Mouse (Mus musculus) small intestine, adult 2 months (tissue): Measurements from ENCODE around the gene Cacybp. TPM values are rescaled to one million over a fixed set of nuclear protein-coding genes. Genes with fewer than 3 reads are reported as not detected.

ENCODE experiments used
- H3K27ac ChIP-seq: fragments of 200-500 bp; 2 replicates; pipeline ENCODE4 v1.5.1; 2012; ENCODE audit warnings: low read depth, low read length, control low read depth, inconsistent platforms; ENCODE audit not compliant: insufficient read depth
- H3K27me3 ChIP-seq: fragments of 200-500 bp; 2 replicates; pipeline ENCODE4 v1.6.1; 2012; ENCODE audit warnings: mild to moderate bottlenecking, moderate library complexity, low read length, inconsistent platforms; ENCODE audit not compliant: control insufficient read depth, insufficient read depth
- H3K36me3 ChIP-seq: fragments of 200-500 bp; 2 replicates; pipeline ENCODE4 v1.6.1; 2012; ENCODE audit warnings: mild to moderate bottlenecking, low read length, control low read depth, inconsistent platforms; ENCODE audit not compliant: control insufficient read depth, insufficient read depth
- H3K4me1 ChIP-seq: fragments of 200-500 bp; 2 replicates; pipeline ENCODE4 v1.6.1; 2012; ENCODE audit warnings: low read length, inconsistent platforms, mixed read lengths; ENCODE audit not compliant: control insufficient read depth, insufficient read depth, insufficient read length
- H3K4me3 ChIP-seq: fragments of 200-500 bp; 2 replicates; pipeline ENCODE4 v1.5.1; 2012; ENCODE audit warnings: low read depth, mild to moderate bottlenecking, control low read depth, inconsistent platforms, low read length, moderate library complexity
- CTCF ChIP-seq: fragments of 200-500 bp; IDR thresholded peaks from 2 replicates; pipeline ENCODE4 v1.5.1; 2012; ENCODE audit warnings: low read depth, mild to moderate bottlenecking, control low read depth, inconsistent platforms, low read length, moderate library complexity, mixed read lengths; ENCODE audit not compliant: insufficient replicate concordance, insufficient read length; ENCODE audit errors: extremely low read depth
- POLR2A ChIP-seq: fragments of 200-500 bp; IDR thresholded peaks from 2 replicates; pipeline ENCODE4 v1.6.1; 2012; ENCODE audit warnings: low read depth, mild to moderate bottlenecking, control low read depth, inconsistent platforms, low read length, moderate library complexity
- WGBS: fragments of 180-500 bp; shearing (Covaris S2); methylation state at CpG from one replicate; pipeline ENCODE4 v1.1.7; 2018; 5-methylcytosine and 5-hydroxymethylcytosine counted together
- polyA plus RNA-seq: library from polyadenylated mRNA; depleted of rRNA; stranded (reverse); fragments of >200 nt; gene quantifications from 2 replicates; pipeline ENCODE4 v1.2.3, GENCODE M21; 2012

Cacybp gene
- polyA plus RNA-seq, 1 experiment: 1.4 TPM

DNA sequence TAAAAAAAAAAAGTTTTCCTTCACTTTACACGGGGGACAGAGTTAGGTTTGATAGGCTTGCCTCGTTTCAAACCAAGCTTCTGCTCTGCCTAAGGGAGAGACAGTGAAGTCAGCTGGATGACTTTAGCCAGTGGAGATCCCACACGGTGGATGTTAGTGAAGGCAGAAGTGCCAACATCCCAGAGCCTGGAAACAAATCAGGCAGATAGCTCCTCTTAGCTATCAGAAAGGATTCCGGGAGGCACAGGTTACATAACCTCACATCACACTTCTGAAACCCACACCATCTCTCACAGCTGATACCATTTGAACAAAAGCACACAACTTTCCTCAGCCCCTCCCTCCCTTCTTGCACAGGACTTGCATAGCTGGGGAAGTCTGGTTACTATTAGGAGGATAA, 38.1 kb upstream of the Cacybp start:
- H3K36me3 ChIP-seq: peaks cover 11% of the 10 kb centered on the region
- no peaks in the 10 kb centered on the region for H3K27me3 ChIP-seq
- H3K4me1 ChIP-seq: 0 out of 2 replicates have a peak, but pooled peaks cover 2% of the 10 kb centered on the region
- no peak overlapping the region for H3K4me3 ChIP-seq
- no peak overlapping the region for H3K27ac ChIP-seq
- 66% methylated on average over 4 of the region's 4 CpGs for WGBS
- no peak for TF ChIP-seq POLR2A
- no peak for TF ChIP-seq CTCF

DNA sequence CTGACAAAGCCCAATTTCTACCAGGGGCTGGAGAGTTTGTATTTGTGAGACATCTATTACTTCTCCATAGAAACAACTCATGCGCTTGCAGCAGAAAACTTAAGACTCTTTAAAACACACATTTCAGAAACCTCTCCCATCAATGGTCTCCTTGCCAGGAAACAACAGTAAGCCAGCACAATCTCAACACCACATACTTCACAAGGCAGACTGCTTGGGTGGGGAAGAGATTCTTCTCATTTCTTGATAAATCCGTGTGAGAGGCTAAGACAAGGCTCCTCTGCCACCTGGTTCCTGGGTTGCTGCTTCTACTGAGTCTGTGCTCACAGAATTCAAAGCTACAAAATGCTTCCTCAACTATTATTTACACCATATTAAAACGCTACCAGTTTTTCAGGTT, 37.1 kb upstream of the Cacybp start:
- Histone ChIP-seq H3K4me3 (no peak overlapping the region), H3K36me3 (peaks cover 8% of the 10 kb centered on the region), H3K4me1 (0 out of 2 replicates have a peak, but pooled peaks cover 2% of the 10 kb centered on the region), H3K27ac (no peak overlapping the region), H3K27me3 (no peaks in the 10 kb centered on the region)
- TF ChIP-seq CTCF (no peak), POLR2A (no peak)
- 76% methylated on average over 3 of the region's 3 CpGs for WGBS

GRCm38 (mm10) chr1:160247473-160247872, 34.8 kb upstream of the Cacybp start:
- Histone ChIP-seq H3K36me3 (peaks cover 1% of the 10 kb centered on the region), H3K4me3 (no peak overlapping the region), H3K27me3 (no peaks in the 10 kb centered on the region), H3K27ac (no peak overlapping the region), H3K4me1 (peaks cover 6% of the 10 kb centered on the region; the same call in 1 of the 2 replicates)
- TF ChIP-seq POLR2A: no peak
- TF ChIP-seq CTCF: no peak
- WGBS: 89% methylated on average over 9 of the region's 9 CpGs

DNA sequence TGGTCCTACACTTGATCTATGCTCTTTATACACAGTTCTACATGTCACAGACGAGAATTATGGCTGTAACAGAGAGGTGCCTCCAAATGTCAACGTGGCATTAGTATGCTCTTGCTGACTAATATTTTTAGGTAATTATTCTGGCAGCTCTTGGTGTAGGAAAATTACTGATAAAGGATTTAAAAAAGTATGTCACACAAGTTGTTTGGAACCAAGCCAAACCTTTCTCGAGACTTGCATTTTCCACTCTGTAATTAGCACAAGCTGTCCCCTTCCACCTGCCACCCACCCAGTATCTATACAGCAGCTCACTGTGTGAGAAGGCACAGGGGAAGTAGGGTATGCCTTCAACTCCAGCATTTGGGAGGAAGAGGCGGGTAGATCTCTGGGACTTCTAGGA, 34.2 kb upstream of the Cacybp start:
- peaks cover 1% of the 10 kb centered on the region for H3K36me3 ChIP-seq
- H3K27ac ChIP-seq: no peak overlapping the region
- no peak overlapping the region for H3K4me3 ChIP-seq
- TF ChIP-seq POLR2A (no peak), CTCF (no peak)
- H3K27me3 ChIP-seq: no peaks in the 10 kb centered on the region
- WGBS: 47% methylated on average over 4 of the region's 4 CpGs
- H3K4me1 ChIP-seq: peaks cover 6% of the 10 kb centered on the region; the same call in 1 of the 2 replicates

GRCm38 (mm10) chr1:160245954-160246353, 33.3 kb upstream of the Cacybp start:
- Histone ChIP-seq H3K4me3 (no peak overlapping the region), H3K36me3 (peaks cover 1% of the 10 kb centered on the region), H3K4me1 (peaks cover 6% of the 10 kb centered on the region; the same call in 1 of the 2 replicates), H3K27me3 (no peaks in the 10 kb centered on the region), H3K27ac (no peak overlapping the region; the same call in 1 of the 2 replicates)
- no peak for TF ChIP-seq CTCF
- no peak for TF ChIP-seq POLR2A
- 72% methylated on average over 2 of the region's 2 CpGs for WGBS

DNA sequence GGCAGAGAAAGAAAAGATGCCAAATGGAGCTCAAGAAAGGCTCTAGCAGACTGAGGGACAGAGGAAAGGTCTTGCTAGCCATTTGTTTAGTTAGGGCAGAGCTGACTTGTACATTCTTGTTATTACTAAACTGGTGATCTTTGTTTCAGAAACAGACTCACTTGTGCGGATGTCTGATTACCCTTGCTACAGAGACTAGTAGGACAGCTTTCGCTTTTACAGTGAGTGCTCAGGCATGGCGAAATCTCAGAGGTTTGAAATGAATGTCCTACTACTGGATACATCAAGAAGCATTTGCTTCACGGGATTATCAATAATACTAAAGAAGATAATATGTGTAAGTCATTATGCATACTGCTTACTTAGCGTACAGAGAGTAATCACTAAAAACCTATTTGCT, 32.0 kb upstream of the Cacybp start:
- peaks cover 6% of the 10 kb centered on the region; the same call in 1 of the 2 replicates for H3K4me1 ChIP-seq
- H3K36me3 ChIP-seq: peaks cover 3% of the 10 kb centered on the region
- H3K4me3 ChIP-seq: no peak overlapping the region
- no peak for TF ChIP-seq POLR2A
- no peak for TF ChIP-seq CTCF
- H3K27me3 ChIP-seq: no peaks in the 10 kb centered on the region
- WGBS: 92% methylated on average over 5 of the region's 5 CpGs
- H3K27ac ChIP-seq: no peak overlapping the region

DNA sequence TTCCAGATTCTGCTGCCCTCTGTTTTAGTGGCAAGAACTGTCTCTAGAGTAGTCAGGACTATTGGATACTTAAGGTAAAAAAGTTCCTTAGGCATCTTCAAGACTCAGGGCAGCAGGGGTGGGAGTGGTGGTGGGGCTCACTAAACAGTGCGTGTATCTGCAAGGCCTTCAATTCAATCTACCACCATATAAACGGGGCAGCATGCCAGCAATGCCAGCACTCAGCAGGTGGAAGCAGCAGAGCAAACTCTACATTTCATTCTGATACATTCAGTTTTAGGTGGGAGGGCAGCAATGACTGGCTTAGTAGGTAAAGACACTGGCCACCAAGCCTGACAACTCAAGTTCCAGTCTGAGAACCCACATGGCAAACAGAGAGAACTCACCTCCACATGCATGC, 27.4 kb upstream of the Cacybp start:
- Histone ChIP-seq H3K27me3 (no peaks in the 10 kb centered on the region), H3K27ac (no peak overlapping the region), H3K4me3 (no peak overlapping the region), H3K36me3 (peaks cover 22% of the 10 kb centered on the region), H3K4me1 (peaks cover 3% of the 10 kb centered on the region; the same call in 1 of the 2 replicates)
- 61% methylated on average over 2 of the region's 2 CpGs for WGBS
- no peak for TF ChIP-seq POLR2A
- no peak for TF ChIP-seq CTCF
